Mouse (Mus musculus): ENCODE results near the gene Mamdc2. TPM values are rescaled to one million over a fixed set of nuclear protein-coding genes. Genes with fewer than 3 reads are reported as not detected.
A peak's percentile ranks its signal among the peaks of the same experiment; 100 is the strongest.

The Mamdc2 gene
- polyA plus RNA-seq, 1 experiment, result 75.8 TPM

GRCm38 (mm10) chr19:23316851-23317250 lies 131.4 kb downstream of the Mamdc2 start:
- no peaks in the 10 kb centered on the region for H3K4me1 ChIP-seq (ENCODE audit: control insufficient read depth, insufficient read depth, low read length)
- DNase-seq, result no peak
- TF ChIP-seq CTCF (IDR thresholded peaks at IDR 0.05; ENCODE audit: insufficient read depth, low read length), result no peak
- no peak for TF ChIP-seq POLR2A (IDR thresholded peaks at IDR 0.05; ENCODE audit: borderline replicate concordance, extremely low read depth, low read depth, low read length)
- H3K4me3 ChIP-seq (replicated peaks; ENCODE audit: extremely low read depth, low read depth, low read length), result no peak overlapping the region
- 77% methylated on average over 5 of the region's 5 CpGs for WGBS

- H3K4me1 ChIP-seq (ENCODE audit: control insufficient read depth, insufficient read depth, low read length), result no peaks in the 10 kb centered on the region
- H3K4me3 ChIP-seq (replicated peaks; ENCODE audit: extremely low read depth, low read depth, low read length), result no peak overlapping the region
- WGBS, result 89% methylated on average over 2 of the region's 2 CpGs
- TF ChIP-seq CTCF (IDR thresholded peaks at IDR 0.05; ENCODE audit: insufficient read depth, low read length), result no peak
- TF ChIP-seq POLR2A (IDR thresholded peaks at IDR 0.05; ENCODE audit: borderline replicate concordance, extremely low read depth, low read depth, low read length), result no peak
- no peak for DNase-seq
Observed at GRCm38 (mm10) chr19:23309979-23310378, 138.3 kb downstream of the Mamdc2 start.

DNA sequence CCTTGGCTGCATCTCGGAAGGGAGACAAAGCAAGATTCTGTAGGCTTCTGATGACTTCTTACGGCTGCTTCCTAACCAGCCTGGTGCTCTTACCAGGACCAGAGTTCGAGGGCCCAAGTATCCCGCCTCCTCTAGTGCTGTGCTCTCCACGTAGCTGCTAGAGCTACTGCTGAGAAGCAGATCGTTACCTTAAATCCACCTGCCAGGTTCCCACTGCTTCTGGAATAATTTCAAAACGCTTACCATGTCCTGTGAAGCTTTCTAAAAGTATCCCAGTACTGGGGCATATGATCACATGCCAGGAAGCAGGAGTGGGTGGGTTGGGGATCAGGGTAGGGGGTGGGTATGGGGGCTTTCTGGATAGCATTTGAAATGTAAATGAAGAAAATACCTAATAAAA lies 141.6 kb downstream of the Mamdc2 start:
- DNase-seq, result no peak
- Histone ChIP-seq H3K4me3 (replicated peaks; ENCODE audit: extremely low read depth, low read depth, low read length) (no peak overlapping the region), H3K4me1 (ENCODE audit: control insufficient read depth, insufficient read depth, low read length) (no peaks in the 10 kb centered on the region)
- 86% methylated on average over 7 of the region's 7 CpGs for WGBS
- no peak for TF ChIP-seq CTCF (IDR thresholded peaks at IDR 0.05; ENCODE audit: insufficient read depth, low read length)
- TF ChIP-seq POLR2A (IDR thresholded peaks at IDR 0.05; ENCODE audit: borderline replicate concordance, extremely low read depth, low read depth, low read length), result no peak

GRCm38 (mm10) chr19:23299987-23300386 lies 148.3 kb downstream of the Mamdc2 start:
- 87% methylated on average over 3 of the region's 3 CpGs for WGBS
- no peak for DNase-seq
- Histone ChIP-seq H3K4me1 (ENCODE audit: control insufficient read depth, insufficient read depth, low read length) (no peaks in the 10 kb centered on the region), H3K4me3 (replicated peaks; ENCODE audit: extremely low read depth, low read depth, low read length) (no peak overlapping the region)
- TF ChIP-seq POLR2A (IDR thresholded peaks at IDR 0.05; ENCODE audit: borderline replicate concordance, extremely low read depth, low read depth, low read length) (no peak), CTCF (IDR thresholded peaks at IDR 0.05; ENCODE audit: insufficient read depth, low read length) (no peak)

DNA sequence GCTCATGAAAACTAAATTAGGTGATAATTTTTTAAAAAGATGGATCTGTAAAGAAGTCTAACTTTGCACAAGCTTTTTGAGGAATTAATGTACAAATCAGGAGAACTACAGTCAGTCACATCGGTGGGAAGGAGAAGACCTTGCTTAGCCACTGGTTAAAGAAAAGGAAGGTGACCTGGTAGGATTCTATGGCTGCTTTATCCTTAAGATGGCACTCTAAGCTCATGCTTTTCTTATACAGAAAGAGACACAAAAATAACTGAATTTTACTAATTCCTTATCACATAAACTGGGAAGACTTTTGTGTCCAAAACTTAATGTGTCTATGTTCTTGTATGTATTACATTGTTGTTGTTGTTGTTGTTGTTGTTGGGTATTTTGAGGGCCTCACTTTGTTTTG lies 149.3 kb downstream of the Mamdc2 start:
- no peak overlapping the region for H3K4me3 ChIP-seq (replicated peaks; ENCODE audit: extremely low read depth, low read depth, low read length)
- WGBS, result 73% methylated on average over 1 of the region's 1 CpGs
- no peak for DNase-seq

GRCm38 (mm10) chr19:23297191-23297590 lies 151.1 kb downstream of the Mamdc2 start:
- no peaks in the 10 kb centered on the region for H3K4me1 ChIP-seq (ENCODE audit: control insufficient read depth, insufficient read depth, low read length)
- no peak for DNase-seq
- H3K4me3 ChIP-seq (replicated peaks; ENCODE audit: extremely low read depth, low read depth, low read length), result no peak overlapping the region
- TF ChIP-seq CTCF (IDR thresholded peaks at IDR 0.05; ENCODE audit: insufficient read depth, low read length), result no peak
- TF ChIP-seq POLR2A (IDR thresholded peaks at IDR 0.05; ENCODE audit: borderline replicate concordance, extremely low read depth, low read depth, low read length), result no peak

More for the DNA sequence above, 149.3 kb downstream of the Mamdc2 start:
- TF ChIP-seq POLR2A (IDR thresholded peaks at IDR 0.05; ENCODE audit: borderline replicate concordance, extremely low read depth, low read depth, low read length), result no peak
- no peak for TF ChIP-seq CTCF (IDR thresholded peaks at IDR 0.05; ENCODE audit: insufficient read depth, low read length)
- H3K4me1 ChIP-seq (ENCODE audit: control insufficient read depth, insufficient read depth, low read length), result no peaks in the 10 kb centered on the region

GRCm38 (mm10) chr19:23289251-23289650 lies 159.0 kb downstream of the Mamdc2 start:
- no peak for DNase-seq
- WGBS, result 64% methylated on average over 1 of the region's 1 CpGs
- TF ChIP-seq CTCF (IDR thresholded peaks at IDR 0.05; ENCODE audit: insufficient read depth, low read length) (no peak), POLR2A (IDR thresholded peaks at IDR 0.05; ENCODE audit: borderline replicate concordance, extremely low read depth, low read depth, low read length) (no peak)
- no peak overlapping the region for H3K4me3 ChIP-seq (replicated peaks; ENCODE audit: extremely low read depth, low read depth, low read length)
- no peaks in the 10 kb centered on the region for H3K4me1 ChIP-seq (ENCODE audit: control insufficient read depth, insufficient read depth, low read length)

DNA sequence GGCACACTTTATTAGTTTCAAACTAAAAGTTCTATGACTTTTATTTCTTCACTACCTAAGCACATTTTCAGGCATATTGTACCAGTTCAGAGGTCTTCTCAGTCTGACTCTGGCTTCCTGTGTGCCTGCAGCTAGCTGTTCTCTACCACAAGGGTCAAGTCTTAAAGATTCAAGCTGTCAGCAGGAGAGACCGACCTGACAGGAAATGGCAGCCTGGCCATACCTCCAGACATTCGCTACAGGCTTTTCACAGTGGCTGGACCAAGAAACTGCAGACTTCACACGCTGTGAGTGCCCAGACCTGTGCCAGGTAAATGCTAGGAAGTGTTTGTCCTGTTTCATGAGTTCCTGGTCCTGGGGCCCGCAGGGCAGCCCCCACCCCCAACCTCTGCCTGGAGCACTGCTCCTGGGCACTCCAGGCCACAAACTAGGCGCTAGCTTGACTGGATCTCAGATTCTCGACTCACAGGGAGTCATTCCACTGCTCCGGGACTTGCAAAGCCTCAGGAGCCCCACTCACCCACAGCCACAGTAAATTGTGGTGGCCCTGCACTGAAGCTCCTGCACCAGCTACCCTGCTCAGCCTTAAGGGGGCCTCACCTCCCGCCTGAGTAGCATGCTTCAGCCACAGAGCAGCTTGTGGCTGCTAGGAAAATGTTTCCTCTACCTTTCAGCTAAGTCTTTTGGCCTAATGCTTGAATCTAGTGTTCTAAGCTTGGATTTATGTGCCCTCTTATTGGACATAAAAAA lies 166.2 kb downstream of the Mamdc2 start:
- no peak for TF ChIP-seq POLR2A (IDR thresholded peaks at IDR 0.05; ENCODE audit: borderline replicate concordance, extremely low read depth, low read depth, low read length)
- no peak for TF ChIP-seq CTCF (IDR thresholded peaks at IDR 0.05; ENCODE audit: insufficient read depth, low read length)
- no peak for DNase-seq
- 59% methylated on average over 8 of the region's 8 CpGs for WGBS
- H3K4me1 ChIP-seq (ENCODE audit: control insufficient read depth, insufficient read depth, low read length), result no peaks in the 10 kb centered on the region
- H3K4me3 ChIP-seq (replicated peaks; ENCODE audit: extremely low read depth, low read depth, low read length), result no peak overlapping the region

- H3K4me3 ChIP-seq (replicated peaks; ENCODE audit: extremely low read depth, low read depth, low read length), result peak overlapping the region; percentile 90
- 67% methylated on average over 3 of the region's 4 CpGs for WGBS
- no peak for DNase-seq
- TF ChIP-seq POLR2A (IDR thresholded peaks at IDR 0.05; ENCODE audit: borderline replicate concordance, extremely low read depth, low read depth, low read length), result no peak
- no peak for TF ChIP-seq CTCF (IDR thresholded peaks at IDR 0.05; ENCODE audit: insufficient read depth, low read length)
- H3K4me1 ChIP-seq (ENCODE audit: control insufficient read depth, insufficient read depth, low read length), result peaks cover 3% of the 10 kb centered on the region; the same call in 1 of the 2 replicates
Observed at GRCm38 (mm10) chr19:23274054-23274724, 174.1 kb downstream of the Mamdc2 start.

Measured in lung, adult 2 months (tissue).